ENCODE assay signal across 17 mouse cellular contexts in the genomic region with DNA sequence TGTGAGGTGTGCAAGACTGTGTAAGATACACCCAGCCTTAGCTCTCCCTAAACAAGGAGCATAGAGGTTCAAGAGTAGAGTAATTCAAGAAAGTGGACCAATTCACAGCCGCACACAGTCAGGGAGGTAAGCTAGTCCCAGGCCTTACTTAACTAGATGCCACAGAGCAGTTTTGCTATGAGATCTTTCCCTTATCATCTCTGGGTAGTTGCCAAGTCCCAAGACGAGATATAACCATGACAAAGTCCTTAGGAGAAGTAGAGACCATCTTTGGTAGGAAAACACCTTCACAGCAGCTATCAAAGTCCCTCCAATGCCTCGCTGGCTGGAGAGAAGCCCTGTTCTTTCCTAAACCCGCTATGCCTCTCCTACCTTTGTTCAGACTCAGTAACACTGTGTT.
"Had no signal": no experiment of that assay in that cellular context is flagged by ENCODE, and none has a peak within 500 bp of the region (broad histone marks: within the 10 kb centered on the region; RNA-seq: fewer than 3 reads in every experiment).

No protein-coding gene starts in this region.

- H3K36me3 ChIP-seq: midbrain, embryonic 10.5 days; midbrain, embryonic 12.5 days; neural tube, embryonic 13.5 days; neural tube, embryonic 15.5 days had no signal

- H3K4me1 ChIP-seq: midbrain, embryonic 10.5 days; midbrain, embryonic 12.5 days had no signal

- H3K9ac ChIP-seq: lung, embryonic 14.5 days; midbrain, embryonic 12.5 days; neural tube, embryonic 13.5 days; neural tube, embryonic 15.5 days had no signal

- H3K4me2 ChIP-seq: lung, embryonic 14.5 days; midbrain, embryonic 12.5 days; neural tube, embryonic 13.5 days; neural tube, embryonic 15.5 days had no signal

- H3K9me3 ChIP-seq: midbrain, embryonic 10.5 days; midbrain, embryonic 12.5 days; neural tube, embryonic 13.5 days; neural tube, embryonic 15.5 days had no signal

- ATAC-seq: midbrain, embryonic 16.5 days had no signal

- DNase-seq: lung, adult 18-20 months; lung, embryonic 14.5 days; lung, postnatal 4 days; midbrain, embryonic 14.5 days; retina, postnatal 1 day; right cerebral cortex, adult 18-20 months; right cerebral cortex, postnatal 14 days; spleen, adult 18-20 months; thymus, adult 18-20 months; thymus, postnatal 14 days; thymus, postnatal 36 days had no signal

- H3K27me3 ChIP-seq: midbrain, embryonic 12.5 days; neural tube, embryonic 13.5 days; neural tube, embryonic 15.5 days had no signal

- H3K27ac ChIP-seq: midbrain, embryonic 10.5 days; midbrain, embryonic 12.5 days; neural tube, embryonic 13.5 days; neural tube, embryonic 15.5 days had no signal

- H3K4me3 ChIP-seq: midbrain, embryonic 10.5 days; midbrain, embryonic 12.5 days; myocyte; neural tube, embryonic 13.5 days; neural tube, embryonic 15.5 days had no signal
